Mouse (Mus musculus) liver, embryonic 14.5 days (tissue): ENCODE results near the gene Nacc1. TPM values are rescaled to one million over a fixed set of nuclear protein-coding genes. Genes with fewer than 3 reads are reported as not detected.

Experiments used
- ATAC-seq: fragments of 200-750 bp; cut with Nextera tagmentation; 2 replicates; pipeline ENCODE4 v1.8.0; 2017; ENCODE audit warnings: moderate number of reproducible peaks, mild to moderate bottlenecking, moderate library complexity; ENCODE audit not compliant: insufficient read depth
- DNase-seq, 3 experiments: peaks; one replicate each; pipeline ENCODE4 v3.0.0-alpha.2; 2012 to 2013; ENCODE audit warnings: low read depth in 3 of 3, low spot score in 3 of 3
- H3K27ac ChIP-seq: fragments of 300-500 bp; sonication (generic); 2 replicates; pipeline ENCODE4 v1.5.1; 2014; ENCODE audit warnings: moderate library complexity, mild to moderate bottlenecking, control low read depth, inconsistent platforms
- H3K27me3 ChIP-seq: fragments of 300-500 bp; sonication (generic); 2 replicates; pipeline ENCODE4 v1.6.1; 2014; ENCODE audit warnings: mild to moderate bottlenecking, low read length, moderate library complexity; ENCODE audit not compliant: control insufficient read depth, insufficient read depth
- H3K36me3 ChIP-seq: fragments of 300-500 bp; sonication (generic); replicated peaks from 2 replicates; pipeline ENCODE4 v1.6.1; 2014; ENCODE audit warnings: low read depth; ENCODE audit not compliant: control insufficient read depth, insufficient read depth
- H3K4me1 ChIP-seq, 2 experiments: fragments of 200-500 bp in 1 of 2; fragments of 300-500 bp in 1 of 2; sonication (generic) in 1 of 2; replicated peaks; 2 replicates each; pipeline ENCODE4 v1.6.1; 2012 to 2014; ENCODE audit warnings: antibody characterized with exemption in 1 of 2, inconsistent platforms in 1 of 2, low read length in 1 of 2; ENCODE audit not compliant: control insufficient read depth in 2 of 2, insufficient read depth in 2 of 2
- H3K4me2 ChIP-seq: fragments of 300-500 bp; sonication (generic); 2 replicates; pipeline ENCODE4 v1.6.1; 2014; ENCODE audit warnings: low read depth, mild to moderate bottlenecking, control low read depth, moderate library complexity
- H3K4me3 ChIP-seq, 2 experiments: fragments of 200-500 bp in 1 of 2; fragments of 300-500 bp in 1 of 2; sonication (generic) in 1 of 2; 2 replicates each; pipeline ENCODE4 v1.5.1; 2012 to 2014; ENCODE audit warnings: low read depth in 2 of 2, low read length in 2 of 2, mild to moderate bottlenecking in 2 of 2, control low read depth in 1 of 2, inconsistent platforms in 1 of 2, moderate library complexity in 1 of 2; ENCODE audit not compliant: insufficient read depth in 1 of 2
- H3K9ac ChIP-seq: fragments of 300-500 bp; sonication (generic); replicated peaks from 2 replicates; pipeline ENCODE4 v1.6.1; 2014; ENCODE audit warnings: mild to moderate bottlenecking, control low read depth, moderate library complexity
- H3K9me3 ChIP-seq: fragments of 300-500 bp; sonication (generic); 2 replicates; pipeline ENCODE4 v1.6.1; 2016; ENCODE audit warnings: low read length, mixed read lengths; ENCODE audit not compliant: control insufficient read depth
- CTCF ChIP-seq: IDR thresholded peaks from 2 replicates; pipeline ENCODE4 v1.5.1; 2016; ENCODE audit warnings: antibody characterized with exemption, low read depth, control low read depth
- EP300 ChIP-seq: IDR thresholded peaks from 2 replicates; pipeline ENCODE4 v1.6.1; 2016; ENCODE audit warnings: antibody characterized with exemption, low read depth
- WGBS: fragments of 180-500 bp; shearing (Covaris S2); extraction: QIAGEN DNeasy Blood & Tissue Kit; methylation state at CpG from one replicate; pipeline ENCODE4 v1.1.7; 2014; ENCODE audit not compliant: insufficient replicate concordance; 5-methylcytosine and 5-hydroxymethylcytosine counted together
- polyA plus RNA-seq, 2 experiments: library from polyadenylated mRNA; depleted of rRNA in 1 of 2; stranded (reverse) in 1 of 2; unstranded in 1 of 2; fragments of >200 nt; fragmentation: Nextera tagmentation in 1 of 2; extraction: Ambion mirVana in 1 of 2; gene quantifications; 2 replicates each; pipeline versions ENCODE4 v1.2.1 to v1.2.3; 2012 to 2014

Gene Nacc1
- polyA plus RNA-seq, 2 experiments, result 6.3 to 19.0 TPM

- no peak for TF ChIP-seq EP300
- peak; percentile 45; the same call in 1 of the 2 replicates for TF ChIP-seq CTCF
Measured at GRCm38 (mm10) chr8:84621102-84621625, 66.5 kb downstream of the Nacc1 start.

More at GRCm38 (mm10) chr8:84621102-84621625, 66.5 kb downstream of the Nacc1 start:
- H3K36me3 ChIP-seq, result no peaks in the 10 kb centered on the region
- H3K4me2 ChIP-seq, result no peak overlapping the region
- H3K4me1 ChIP-seq, result peaks cover 4 to 10% of the 10 kb centered on the region in 2 experiments; a peak in 3 of 4 replicates
- H3K27me3 ChIP-seq, result peaks cover 6% of the 10 kb centered on the region
- DNase-seq (no peak), ATAC-seq (no peak)
- no peak overlapping the region for H3K4me3 ChIP-seq
- no peak overlapping the region for H3K9ac ChIP-seq
- H3K27ac ChIP-seq, result no peak overlapping the region
- 55% methylated on average over 8 of the region's 8 CpGs for WGBS
- H3K9me3 ChIP-seq, result no peaks in the 10 kb centered on the region

Other genes with a start within 250 kb of the Nacc1 start
- 6.2 and 8.4 TPM in 2 replicates for gene Ier2, start 25.0 kb downstream of the Nacc1 start, polyA plus RNA-seq (2012; rRNA removed)
- gene Ier2, start 25.0 kb downstream of the Nacc1 start, polyA plus RNA-seq (2014; fragmentation: Nextera tagmentation; extraction: Ambion mirVana), result 12.6 and 15.0 TPM in 2 replicates
- 37.5 and 37.6 TPM in 2 replicates for gene Trmt1, start 1.6 kb downstream of the Nacc1 start, polyA plus RNA-seq (2012; rRNA removed)
- gene Trmt1, start 1.6 kb downstream of the Nacc1 start, polyA plus RNA-seq (2014; fragmentation: Nextera tagmentation; extraction: Ambion mirVana), result 27.4 and 34.1 TPM in 2 replicates
- gene Lyl1, start 13.6 kb upstream of the Nacc1 start, polyA plus RNA-seq (2012; rRNA removed), result 45.4 and 46.2 TPM in 2 replicates
- gene Lyl1, start 13.6 kb upstream of the Nacc1 start, polyA plus RNA-seq (2014; fragmentation: Nextera tagmentation; extraction: Ambion mirVana), result 55.6 and 57.7 TPM in 2 replicates
- gene G430095P16Rik, start 35.1 kb upstream of the Nacc1 start, polyA plus RNA-seq (2012; rRNA removed), result 10.9 and 11.9 TPM in 2 replicates
- 8.3 and 10.3 TPM in 2 replicates for gene G430095P16Rik, start 35.1 kb upstream of the Nacc1 start, polyA plus RNA-seq (2014; fragmentation: Nextera tagmentation; extraction: Ambion mirVana)
- 1.2 and 1.4 TPM in 2 replicates for gene Nfix, start 112.5 kb upstream of the Nacc1 start, polyA plus RNA-seq (2012; rRNA removed)
- gene Nfix, start 112.5 kb upstream of the Nacc1 start, polyA plus RNA-seq (2014; fragmentation: Nextera tagmentation; extraction: Ambion mirVana), result 2.5 and 3.1 TPM in 2 replicates
- 1.9 TPM in 2 replicates for gene Dand5, start 135.0 kb upstream of the Nacc1 start, polyA plus RNA-seq (2012; rRNA removed)
- gene Dand5, start 135.0 kb upstream of the Nacc1 start, polyA plus RNA-seq (2014; fragmentation: Nextera tagmentation; extraction: Ambion mirVana), result 2.5 and 2.7 TPM in 2 replicates
- 24.4 and 31.0 TPM in 2 replicates for gene Gadd45gip1, start 143.7 kb upstream of the Nacc1 start, polyA plus RNA-seq (2012; rRNA removed)
- gene Gadd45gip1, start 143.7 kb upstream of the Nacc1 start, polyA plus RNA-seq (2014; fragmentation: Nextera tagmentation; extraction: Ambion mirVana), result 50.2 and 55.7 TPM in 2 replicates
- 139 and 184 TPM in 2 replicates for gene Rad23a, start 152.8 kb upstream of the Nacc1 start, polyA plus RNA-seq (2012; rRNA removed)
- 258 and 279 TPM in 2 replicates for gene Rad23a, start 152.8 kb upstream of the Nacc1 start, polyA plus RNA-seq (2014; fragmentation: Nextera tagmentation; extraction: Ambion mirVana)
- 144 and 262 TPM in 2 replicates for gene Calr, start 159.1 kb upstream of the Nacc1 start, polyA plus RNA-seq (2012; rRNA removed)
- gene Calr, start 159.1 kb upstream of the Nacc1 start, polyA plus RNA-seq (2014; fragmentation: Nextera tagmentation; extraction: Ambion mirVana), result 348 and 351 TPM in 2 replicates
- 53.5 and 54.8 TPM in 2 replicates for gene Farsa, start 169.1 kb upstream of the Nacc1 start, polyA plus RNA-seq (2012; rRNA removed)
- gene Farsa, start 169.1 kb upstream of the Nacc1 start, polyA plus RNA-seq (2014; fragmentation: Nextera tagmentation; extraction: Ambion mirVana), result 45.8 and 48.7 TPM in 2 replicates
- gene Syce2, start 184.2 kb upstream of the Nacc1 start, polyA plus RNA-seq (2012; rRNA removed), result 16.7 and 26.4 TPM in 2 replicates
- gene Syce2, start 184.2 kb upstream of the Nacc1 start, polyA plus RNA-seq (2014; fragmentation: Nextera tagmentation; extraction: Ambion mirVana), result 78.2 and 80.2 TPM in 2 replicates
- 27.1 and 31.4 TPM in 2 replicates for gene Gcdh, start 206.1 kb upstream of the Nacc1 start, polyA plus RNA-seq (2012; rRNA removed)
- gene Gcdh, start 206.1 kb upstream of the Nacc1 start, polyA plus RNA-seq (2014; fragmentation: Nextera tagmentation; extraction: Ambion mirVana), result 38.9 and 42.7 TPM in 2 replicates
- 209 and 251 TPM in 2 replicates for gene Klf1, start 214.1 kb upstream of the Nacc1 start, polyA plus RNA-seq (2012; rRNA removed)
- gene Klf1, start 214.1 kb upstream of the Nacc1 start, polyA plus RNA-seq (2014; fragmentation: Nextera tagmentation; extraction: Ambion mirVana), result 522 and 566 TPM in 2 replicates
- gene Dnase2a, start 220.7 kb upstream of the Nacc1 start, polyA plus RNA-seq (2012; rRNA removed), result 9.6 and 11.0 TPM in 2 replicates
- 8.4 and 8.5 TPM in 2 replicates for gene Dnase2a, start 220.7 kb upstream of the Nacc1 start, polyA plus RNA-seq (2014; fragmentation: Nextera tagmentation; extraction: Ambion mirVana)
- 0.06 and 0.21 TPM in 2 replicates for gene Mast1, start 249.5 kb upstream of the Nacc1 start, polyA plus RNA-seq (2012; rRNA removed)
- 0.08 and 0.14 TPM in 2 replicates for gene Mast1, start 249.5 kb upstream of the Nacc1 start, polyA plus RNA-seq (2014; fragmentation: Nextera tagmentation; extraction: Ambion mirVana)